Mouse (Mus musculus) embryo, embryonic 10 days (tissue): ENCODE results near the gene Enoph1.

Source experiments
- DNase-seq: peaks from one replicate; pipeline ENCODE4 v3.0.0-alpha.2; 2015; ENCODE audit warnings: low spot score

Gene Enoph1

GRCm38 (mm10) chr5:100079040-100079930 is 39.5 kb downstream of the Enoph1 start:
- DNase-seq = peak; percentile 52

- DNase-seq = no peak
Observed at GRCm38 (mm10) chr5:100079931-100080275, 40.1 kb downstream of the Enoph1 start.

- DNase-seq = no peak
Observed at GRCm38 (mm10) chr5:100082006-100082405, 42.2 kb downstream of the Enoph1 start.

- no peak for DNase-seq
Observed at GRCm38 (mm10) chr5:100083953-100084562, 44.3 kb downstream of the Enoph1 start.

GRCm38 (mm10) chr5:100085097-100085496 is 45.3 kb downstream of the Enoph1 start:
- no peak for DNase-seq

GRCm38 (mm10) chr5:100090515-100091262 is 50.9 kb downstream of the Enoph1 start:
- DNase-seq = no peak

- no peak for DNase-seq
Observed at GRCm38 (mm10) chr5:100091263-100091594, 51.4 kb downstream of the Enoph1 start.

GRCm38 (mm10) chr5:100091602-100092001 is 51.8 kb downstream of the Enoph1 start:
- DNase-seq = peak; percentile 65

- no peak for DNase-seq
Observed at GRCm38 (mm10) chr5:100096955-100097354, 57.2 kb downstream of the Enoph1 start.

GRCm38 (mm10) chr5:100097967-100098366 is 58.2 kb downstream of the Enoph1 start:
- no peak for DNase-seq

- DNase-seq = no peak
Observed at GRCm38 (mm10) chr5:100102395-100102794, 62.6 kb downstream of the Enoph1 start.

- DNase-seq = no peak
Observed at GRCm38 (mm10) chr5:100108866-100109265, 69.1 kb downstream of the Enoph1 start.

- no peak for DNase-seq
Observed at GRCm38 (mm10) chr5:100109543-100110282, 69.9 kb downstream of the Enoph1 start.

- DNase-seq = no peak
Observed at GRCm38 (mm10) chr5:100110581-100110980, 70.8 kb downstream of the Enoph1 start.

- DNase-seq = no peak
Observed at GRCm38 (mm10) chr5:100113403-100113802, 73.6 kb downstream of the Enoph1 start.
